Mouse (Mus musculus) forebrain, embryonic 15.5 days (tissue): Measurements from ENCODE around the gene Agr2. TPM values are rescaled to one million over a fixed set of nuclear protein-coding genes. Genes with fewer than 3 reads are reported as not detected.

Experiments used
- ATAC-seq: fragments of 200-750 bp; cut with Nextera tagmentation; replicated peaks from 2 replicates; pipeline ENCODE4 v1.8.0; 2017; ENCODE audit warnings: mild to moderate bottlenecking, moderate TSS enrichment, moderate library complexity
- H3K27ac ChIP-seq: fragments of 300-500 bp; sonication (generic); replicated peaks from 2 replicates; pipeline ENCODE4 v1.5.1; 2015; ENCODE audit warnings: mild to moderate bottlenecking, inconsistent platforms
- H3K27me3 ChIP-seq: fragments of 300-500 bp; sonication (generic); 2 replicates; pipeline ENCODE4 v1.6.1; 2015; ENCODE audit warnings: inconsistent platforms
- H3K36me3 ChIP-seq: fragments of 300-500 bp; sonication (generic); 2 replicates; pipeline ENCODE4 v1.6.1; 2015; ENCODE audit warnings: mild to moderate bottlenecking, inconsistent platforms
- H3K4me1 ChIP-seq: fragments of 300-500 bp; sonication (generic); 2 replicates; pipeline ENCODE4 v1.6.1; 2015; ENCODE audit warnings: inconsistent platforms
- H3K4me2 ChIP-seq: fragments of 300-500 bp; sonication (generic); replicated peaks from 2 replicates; pipeline ENCODE4 v1.6.1; 2015; ENCODE audit warnings: mild to moderate bottlenecking, inconsistent platforms
- H3K4me3 ChIP-seq: fragments of 300-500 bp; sonication (generic); 2 replicates; pipeline ENCODE4 v1.5.1; 2015; ENCODE audit warnings: mild to moderate bottlenecking, inconsistent platforms
- H3K9ac ChIP-seq: fragments of 300-500 bp; sonication (generic); replicated peaks from 2 replicates; pipeline ENCODE4 v1.6.1; 2015; ENCODE audit warnings: mild to moderate bottlenecking, inconsistent platforms
- H3K9me3 ChIP-seq: fragments of 300-500 bp; sonication (generic); 2 replicates; pipeline ENCODE4 v1.6.1; 2016; ENCODE audit warnings: inconsistent platforms
- WGBS: fragments of 180-500 bp; shearing (Covaris S2); methylation state at CpG from one replicate; pipeline ENCODE4 v1.1.7; 2015; ENCODE audit warnings: mixed read lengths; 5-methylcytosine and 5-hydroxymethylcytosine counted together
- polyA plus RNA-seq: library from polyadenylated mRNA; unstranded; fragments of >200 nt; fragmentation: Nextera tagmentation; extraction: Ambion mirVana; gene quantifications from 2 replicates; pipeline ENCODE4 v1.2.1, GENCODE M21; 2015

Gene Agr2
- polyA plus RNA-seq, 1 experiment from 2014 or later, result not detected

- ATAC-seq, result peak; percentile 99
- H3K9ac ChIP-seq, result peak within 1 kb of the TSS; percentile 99
- peak within 1 kb of the TSS; percentile 59 for H3K4me2 ChIP-seq
- under 1% methylated on average over 35 of the region's 35 CpGs for WGBS
- peaks cover 25% of the 10 kb centered on the region for H3K4me1 ChIP-seq
- peak within 1 kb of the TSS; percentile 93 for H3K27ac ChIP-seq
- no peaks in the 10 kb centered on the region for H3K9me3 ChIP-seq
- H3K36me3 ChIP-seq, result no peaks in the 10 kb centered on the region
- H3K4me3 ChIP-seq, result peak within 1 kb of the TSS; percentile 97
- no peaks in the 10 kb centered on the region for H3K27me3 ChIP-seq
Measured at GRCm38 (mm10) chr12:36042348-36042778, 49.7 kb downstream of the Agr2 start, which contains the start of gene Tspan13. Gene Tspan13 (minus strand): TSS chr12:36042500.

GRCm38 (mm10) chr12:36044691-36045090, 52.0 kb downstream of the Agr2 start:
- H3K9ac ChIP-seq, result no peak overlapping the region
- H3K4me1 ChIP-seq, result peaks cover 17% of the 10 kb centered on the region
- H3K27ac ChIP-seq, result no peak overlapping the region
- H3K9me3 ChIP-seq, result no peaks in the 10 kb centered on the region
- ATAC-seq, result no peak
- 84% methylated on average over 2 of the region's 2 CpGs for WGBS
- H3K4me3 ChIP-seq, result no peak overlapping the region
- H3K4me2 ChIP-seq, result no peak overlapping the region
- H3K36me3 ChIP-seq, result no peaks in the 10 kb centered on the region
- no peaks in the 10 kb centered on the region for H3K27me3 ChIP-seq

- no peaks in the 10 kb centered on the region for H3K27me3 ChIP-seq
- H3K36me3 ChIP-seq, result no peaks in the 10 kb centered on the region
- H3K4me1 ChIP-seq, result peaks cover 3% of the 10 kb centered on the region
- H3K27ac ChIP-seq, result no peak overlapping the region
- no peak overlapping the region for H3K4me3 ChIP-seq
- H3K4me2 ChIP-seq, result no peak overlapping the region
- ATAC-seq, result no peak
- H3K9me3 ChIP-seq, result no peaks in the 10 kb centered on the region
- no peak overlapping the region for H3K9ac ChIP-seq
- 64% methylated on average over 5 of the region's 5 CpGs for WGBS
Measured at GRCm38 (mm10) chr12:36046196-36046595, 53.5 kb downstream of the Agr2 start.

GRCm38 (mm10) chr12:36047593-36047992, 54.9 kb downstream of the Agr2 start:
- Histone ChIP-seq H3K9me3 (no peaks in the 10 kb centered on the region), H3K27ac (no peak overlapping the region), H3K27me3 (no peaks in the 10 kb centered on the region), H3K4me3 (no peak overlapping the region), H3K9ac (no peak overlapping the region), H3K36me3 (no peaks in the 10 kb centered on the region), H3K4me1 (no peaks in the 10 kb centered on the region), H3K4me2 (no peak overlapping the region)
- ATAC-seq, result no peak
- WGBS, result 79% methylated on average over 2 of the region's 2 CpGs

- no peaks in the 10 kb centered on the region for H3K4me1 ChIP-seq
- no peaks in the 10 kb centered on the region for H3K36me3 ChIP-seq
- H3K9ac ChIP-seq, result no peak overlapping the region
- 82% methylated on average over 1 of the region's 1 CpGs for WGBS
- ATAC-seq, result no peak
- no peaks in the 10 kb centered on the region for H3K9me3 ChIP-seq
- no peak overlapping the region for H3K4me2 ChIP-seq
- H3K27ac ChIP-seq, result no peak overlapping the region
- H3K27me3 ChIP-seq, result no peaks in the 10 kb centered on the region
- no peak overlapping the region for H3K4me3 ChIP-seq
Measured at GRCm38 (mm10) chr12:36050276-36050675, 57.6 kb downstream of the Agr2 start.

Other genes starting within 250 kb of the Agr2 start
- not detected in 2 replicates for gene Agr3, start 67.3 kb upstream of the Agr2 start, polyA plus RNA-seq
- gene Tspan13, start 49.6 kb downstream of the Agr2 start, polyA plus RNA-seq, result 308 and 312 TPM in 2 replicates
- 59.7 and 60.2 TPM in 2 replicates for gene Ankmy2, start 164.2 kb downstream of the Agr2 start, polyA plus RNA-seq
- gene Bzw2, start 165.2 kb downstream of the Agr2 start, polyA plus RNA-seq, result 515 and 540 TPM in 2 replicates